Mouse (Mus musculus) G1E (cell line): ENCODE measurements around the gene Myzap. TPM values are rescaled to one million over a fixed set of nuclear protein-coding genes. Genes with fewer than 3 reads are reported as not detected.
"Not testable (repeated sequence)": the region's sequence is repeated elsewhere in the genome, so short reads cannot be mapped to it uniquely, and the experiment has no call there.

Experiments used
- ATAC-seq: 2 replicates; pipeline ENCODE4 v1.8.0; 2016; ENCODE audit warnings: mild to moderate bottlenecking; ENCODE audit not compliant: insufficient number of reproducible peaks, poor library complexity, low FRiP score, severe bottlenecking; ENCODE audit errors: extremely low read depth
- DNase-seq: peaks from one replicate; pipeline ENCODE4 v3.0.0; 2012; ENCODE audit warnings: low spot score
- H3K27me3 ChIP-seq: 2 replicates; pipeline ENCODE4 v1.6.1; 2012; ENCODE audit warnings: mild to moderate bottlenecking, low read length, inconsistent platforms; ENCODE audit not compliant: insufficient read depth
- H3K36me3 ChIP-seq: replicated peaks from 2 replicates; pipeline ENCODE3; 2012; ENCODE audit warnings: mild to moderate bottlenecking, inconsistent platforms
- H3K4me1 ChIP-seq: 2 replicates; pipeline ENCODE4 v1.6.1; 2012; ENCODE audit warnings: low read depth, low read length, inconsistent platforms, mixed read lengths; ENCODE audit not compliant: insufficient read depth
- H3K4me3 ChIP-seq: 2 replicates; pipeline ENCODE4 v1.5.1; 2012; ENCODE audit warnings: low read depth, mild to moderate bottlenecking, inconsistent platforms, low read length, moderate library complexity, mixed read lengths
- H3K9me3 ChIP-seq: replicated peaks from 2 replicates; pipeline ENCODE4 v1.6.1; 2012; ENCODE audit warnings: inconsistent platforms
- CTCF ChIP-seq: IDR thresholded peaks from 2 replicates; pipeline ENCODE4 v1.5.1; 2012; ENCODE audit warnings: low read depth, low read length, inconsistent platforms, mixed read lengths
- GATA1 ChIP-seq: IDR thresholded peaks from 2 replicates; pipeline ENCODE4 v1.6.1; 2012; ENCODE audit warnings: borderline replicate concordance, low read length, inconsistent platforms, mixed read lengths
- GATA2 ChIP-seq: IDR thresholded peaks from 2 replicates; pipeline ENCODE4 v1.6.1; 2012; ENCODE audit warnings: low read depth, low read length, inconsistent platforms, borderline replicate concordance
- POLR2AphosphoS5 ChIP-seq: IDR thresholded peaks from 2 replicates; pipeline ENCODE4 v1.6.1; 2012; ENCODE audit warnings: low read depth, low read length, inconsistent platforms; ENCODE audit not compliant: insufficient replicate concordance
- TAL1 ChIP-seq: conservative IDR thresholded peaks from 2 replicates; pipeline ENCODE4 v1.6.1; 2012; ENCODE audit warnings: low read depth, low read length, inconsistent platforms, mixed read lengths
- polyA plus RNA-seq: library from polyadenylated mRNA; stranded (reverse); fragments of >175 nt; gene quantifications from 2 replicates; pipeline ENCODE4 v1.2.3, GENCODE M21; 2012
- total RNA-seq, 2 experiments: library from RNA; stranded (forward) in 1 of 2; stranded (reverse) in 1 of 2; fragments of 200-1000 nt in 1 of 2; fragments of >200 nt in 1 of 2; fragmentation: Nextera tagmentation in 1 of 2; gene quantifications; 2 replicates each; pipeline ENCODE4 v1.2.3; 2014 to 2017

The Myzap gene
- total and polyA plus RNA-seq, 3 experiments: under 0.01 TPM; not detected in 2

DNA sequence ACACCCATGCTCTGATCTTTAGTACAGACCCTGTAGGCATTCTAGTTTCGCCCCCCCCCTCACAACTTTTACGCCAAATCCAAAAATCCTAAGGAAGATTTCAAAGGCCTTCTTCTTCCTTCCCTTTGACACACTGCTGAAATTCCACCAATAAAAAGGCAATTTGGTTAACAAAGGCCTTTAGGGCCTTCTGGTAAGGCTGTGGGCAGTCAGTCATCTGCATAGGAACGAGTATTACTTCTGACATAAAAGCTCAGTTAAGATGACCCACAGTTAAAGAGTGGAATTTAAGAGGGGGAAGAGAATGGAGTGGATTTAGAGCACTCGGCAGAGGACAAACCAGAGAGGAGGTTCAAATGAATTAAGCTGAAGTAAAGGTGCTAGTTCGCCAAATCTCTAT is 98.4 kb downstream of the Myzap start:
- no peaks in the 10 kb centered on the region for H3K9me3 ChIP-seq
- peaks cover 39% of the 10 kb centered on the region for H3K27me3 ChIP-seq
- TF ChIP-seq CTCF (no peak), TAL1 (no peak), POLR2AphosphoS5 (no peak), GATA2 (no peak), GATA1 (no peak)
- H3K4me1 ChIP-seq: no peaks in the 10 kb centered on the region
- ATAC-seq (no peak), DNase-seq (no peak)
- H3K4me3 ChIP-seq: no peak overlapping the region
- H3K36me3 ChIP-seq: no peaks in the 10 kb centered on the region

- H3K9me3 ChIP-seq: no peaks in the 10 kb centered on the region
- H3K36me3 ChIP-seq: no peaks in the 10 kb centered on the region
- ATAC-seq (no peak), DNase-seq (no peak)
- no peak for TF ChIP-seq TAL1
- TF ChIP-seq POLR2AphosphoS5: no peak
- peaks cover 39% of the 10 kb centered on the region for H3K27me3 ChIP-seq
- H3K4me1 ChIP-seq: no peaks in the 10 kb centered on the region
- H3K4me3 ChIP-seq: no peak overlapping the region
Observed at GRCm38 (mm10) chr9:71492296-71493025, 99.7 kb downstream of the Myzap start.

- no peak for DNase-seq
- ATAC-seq: no peak
- Histone ChIP-seq H3K4me3 (no peak overlapping the region), H3K4me1 (peaks cover 5% of the 10 kb centered on the region), H3K9me3 (no peaks in the 10 kb centered on the region), H3K36me3 (no peaks in the 10 kb centered on the region), H3K27me3 (peaks cover 29% of the 10 kb centered on the region)
- no peak for TF ChIP-seq TAL1
- no peak for TF ChIP-seq GATA1
- TF ChIP-seq GATA2: no peak
Observed at GRCm38 (mm10) chr9:71490076-71490475, 102.1 kb downstream of the Myzap start.

DNA sequence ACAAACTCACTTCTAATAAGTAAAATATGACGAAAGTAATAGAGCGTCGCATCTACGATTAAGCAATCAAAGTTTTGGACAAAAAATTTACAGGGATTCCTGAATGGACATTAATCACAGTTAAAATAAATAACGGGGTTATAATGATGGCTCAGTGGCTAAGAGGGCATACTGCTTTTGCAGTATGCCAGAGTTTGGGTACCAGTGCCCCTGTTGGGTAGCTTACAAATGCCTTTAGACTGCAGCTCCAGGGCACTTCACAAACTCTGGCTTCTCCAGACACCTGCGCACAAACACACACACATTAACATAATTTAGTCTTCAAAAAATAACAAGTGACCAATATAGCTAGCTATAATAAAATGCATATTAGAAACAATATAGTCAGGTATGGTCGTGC is 106.0 kb downstream of the Myzap start:
- peak overlapping the region; percentile 85; the same call in 1 of the 2 replicates for H3K4me3 ChIP-seq
- TF ChIP-seq TAL1 (no peak), GATA1 (no peak), POLR2AphosphoS5 (no peak), GATA2 (no peak), CTCF (no peak)
- H3K9me3 ChIP-seq: no peaks in the 10 kb centered on the region
- ATAC-seq (no peak), DNase-seq (no peak)
- H3K4me1 ChIP-seq: peaks cover 29% of the 10 kb centered on the region
- H3K36me3 ChIP-seq: peaks cover 27% of the 10 kb centered on the region
- peaks cover 12% of the 10 kb centered on the region; the same call in 1 of the 2 replicates for H3K27me3 ChIP-seq

- H3K9me3 ChIP-seq: no peaks in the 10 kb centered on the region
- peaks cover 12% of the 10 kb centered on the region; the same call in 1 of the 2 replicates for H3K27me3 ChIP-seq
- H3K4me1 ChIP-seq: peaks cover 35% of the 10 kb centered on the region
- peak within 1 kb of the TSS; percentile 85 for H3K4me3 ChIP-seq
- DNase-seq: peak; percentile 86
- peaks cover 32% of the 10 kb centered on the region for H3K36me3 ChIP-seq
- no peak for TF ChIP-seq CTCF
- no peak for TF ChIP-seq TAL1
- no peak for TF ChIP-seq GATA2
- TF ChIP-seq GATA1: no peak
- no peak for TF ChIP-seq POLR2AphosphoS5
- ATAC-seq: peak; percentile 92
Observed at GRCm38 (mm10) chr9:71485475-71486094, 106.6 kb downstream of the Myzap start, which contains the start of gene Polr2m. TSS of gene Polr2m (minus strand) at chr9:71485935.

DNA sequence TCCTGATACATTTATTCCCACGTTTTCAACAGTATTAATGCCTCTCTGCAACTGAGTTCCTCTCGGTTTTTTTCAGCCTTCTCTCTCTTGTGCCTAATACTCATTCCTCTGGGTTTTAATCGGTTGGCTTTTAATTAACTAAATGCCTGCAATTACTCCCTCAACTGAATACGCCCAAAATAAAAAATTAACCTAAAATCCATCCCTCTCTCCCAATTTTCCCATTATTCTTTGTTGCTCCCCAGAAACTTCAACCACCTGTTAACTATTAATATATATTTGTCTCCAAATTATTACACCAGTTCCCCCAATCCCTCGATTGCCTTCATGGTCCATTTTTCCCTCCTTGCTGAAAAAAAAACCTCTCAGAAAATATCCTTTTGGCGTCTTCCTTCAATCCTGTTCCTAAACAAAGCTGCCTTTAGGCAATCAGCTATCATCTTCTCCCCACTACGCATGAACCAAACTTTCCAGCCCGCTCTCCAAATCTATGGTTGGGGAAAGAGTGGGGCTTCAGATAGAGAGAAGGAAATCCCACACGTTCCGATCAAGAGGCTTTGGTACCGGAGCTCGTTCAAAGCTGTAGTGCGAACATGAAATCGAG is 107.2 kb downstream of the Myzap start:
- Histone ChIP-seq H3K36me3 (peaks cover 38% of the 10 kb centered on the region), H3K27me3 (peaks cover 6% of the 10 kb centered on the region; the same call in 1 of the 2 replicates), H3K4me3 (peak overlapping the region; percentile 85), H3K4me1 (peaks cover 41% of the 10 kb centered on the region), H3K9me3 (no peaks in the 10 kb centered on the region)
- DNase-seq (no peak), ATAC-seq (no peak)
- TF ChIP-seq GATA1 (no peak), POLR2AphosphoS5 (no peak), GATA2 (no peak), CTCF (no peak), TAL1 (no peak)

- not testable (repeated sequence) for DNase-seq, ATAC-seq, H3K27me3 ChIP-seq, H3K9me3 ChIP-seq
- Histone ChIP-seq H3K36me3 (peaks cover 49% of the 10 kb centered on the region), H3K4me3 (peak overlapping the region; percentile 20; the same call in 1 of the 2 replicates), H3K4me1 (peaks cover 51% of the 10 kb centered on the region)
Observed at GRCm38 (mm10) chr9:71483872-71484271, 108.3 kb downstream of the Myzap start.
